Mouse (Mus musculus) MEL (cell line): Measurements from ENCODE around the gene Rai2. TPM values are rescaled to one million over a fixed set of nuclear protein-coding genes. Genes with fewer than 3 reads are reported as not detected.

Experiments
- DNase-seq: peaks from one replicate; pipeline ENCODE4 v3.0.0; 2011; ENCODE audit warnings: low read depth, low spot score
- H3K27ac ChIP-seq: 2 replicates; pipeline ENCODE4 v1.5.1; 2012; ENCODE audit warnings: low read depth, mild to moderate bottlenecking, control low read depth, low read length, moderate library complexity; ENCODE audit not compliant: control insufficient read depth
- H3K27me3 ChIP-seq, 2 experiments: fragments of 150-350 bp in 1 of 2; sonication (generic) in 1 of 2; 2 replicates each; pipeline ENCODE4 v1.6.1; 2012; ENCODE audit warnings: low read length in 2 of 2, mild to moderate bottlenecking in 2 of 2, improper control_type of control experiment in 1 of 2, moderate library complexity in 1 of 2; ENCODE audit not compliant: insufficient read depth in 2 of 2, control insufficient read depth in 1 of 2
- H3K36me3 ChIP-seq, 2 experiments: 2 replicates each; pipeline ENCODE4 v1.6.1; 2012 to 2014; ENCODE audit warnings: low read length in 2 of 2, improper control_type of control experiment in 1 of 2, inconsistent platforms in 1 of 2, mild to moderate bottlenecking in 1 of 2; ENCODE audit not compliant: insufficient read depth in 2 of 2, control insufficient read depth in 1 of 2
- H3K4me1 ChIP-seq, 2 experiments: fragments of 150-350 bp in 1 of 2; sonication (generic) in 1 of 2; 2 replicates each; pipeline ENCODE4 v1.6.1; 2012; ENCODE audit warnings: low read length in 2 of 2, improper control_type of control experiment in 1 of 2, mild to moderate bottlenecking in 1 of 2; ENCODE audit not compliant: insufficient read depth in 2 of 2, control insufficient read depth in 1 of 2
- H3K4me3 ChIP-seq, 2 experiments: fragments of 150-350 bp in 1 of 2; sonication (generic) in 1 of 2; 2 replicates each; pipeline ENCODE4 v1.5.1; 2012; ENCODE audit warnings: low read depth in 2 of 2, low read length in 2 of 2, mild to moderate bottlenecking in 2 of 2, moderate library complexity in 2 of 2, control low read depth in 1 of 2, improper control_type of control experiment in 1 of 2; ENCODE audit not compliant: control insufficient read depth in 1 of 2, insufficient read depth in 1 of 2
- H3K79me2 ChIP-seq: 2 replicates; pipeline ENCODE4 v1.6.1; 2012; ENCODE audit warnings: mild to moderate bottlenecking, low read length, moderate library complexity; ENCODE audit not compliant: control insufficient read depth, poor library complexity, insufficient read depth
- H3K9ac ChIP-seq: 2 replicates; pipeline ENCODE4 v1.6.1; 2012; ENCODE audit warnings: low read depth, mild to moderate bottlenecking, control low read depth, low read length, moderate library complexity; ENCODE audit not compliant: control insufficient read depth, poor library complexity, severe bottlenecking
- H3K9me3 ChIP-seq: fragments of 150-350 bp; sonication (generic); replicated peaks from 2 replicates; pipeline ENCODE4 v1.6.1; 2012; ENCODE audit warnings: mild to moderate bottlenecking, low read length, improper control_type of control experiment, moderate library complexity; ENCODE audit not compliant: insufficient read depth
- BHLHE40 ChIP-seq: IDR thresholded peaks from 2 replicates; pipeline ENCODE4 v1.6.1; 2012; ENCODE audit warnings: low read depth, mild to moderate bottlenecking, inconsistent platforms, low read length, improper control_type of control experiment, borderline replicate concordance
- CHD2 ChIP-seq: IDR thresholded peaks from 2 replicates; pipeline ENCODE4 v1.6.1; 2011; ENCODE audit warnings: low read length, improper control_type of control experiment
- ELF1 ChIP-seq: IDR thresholded peaks from 2 replicates; pipeline ENCODE4 v1.6.1; 2014; ENCODE audit warnings: low read depth, mild to moderate bottlenecking, inconsistent platforms, low read length, improper control_type of control experiment, moderate library complexity
- ETS1 ChIP-seq: IDR thresholded peaks from 2 replicates; pipeline ENCODE4 v1.6.1; 2012; ENCODE audit warnings: low read depth, mild to moderate bottlenecking, inconsistent platforms, low read length, improper control_type of control experiment, moderate library complexity
- GABPA ChIP-seq: IDR thresholded peaks from 2 replicates; pipeline ENCODE4 v1.6.1; 2012; ENCODE audit warnings: low read depth, mild to moderate bottlenecking, inconsistent platforms, low read length, improper control_type of control experiment, moderate library complexity
- HCFC1 ChIP-seq: IDR thresholded peaks from 2 replicates; pipeline ENCODE4 v1.6.1; 2012; ENCODE audit warnings: low read depth, mild to moderate bottlenecking, inconsistent platforms, low read length, improper control_type of control experiment, moderate library complexity
- JUND ChIP-seq: IDR thresholded peaks from 2 replicates; pipeline ENCODE4 v1.6.1; 2011; ENCODE audit warnings: low read depth, mild to moderate bottlenecking, improper control_type of control experiment, low read length
- KAT2A ChIP-seq: conservative IDR thresholded peaks from 2 replicates; pipeline ENCODE4 v1.6.1; 2012; ENCODE audit warnings: low read depth, low read length, improper control_type of control experiment, inconsistent platforms
- MAX ChIP-seq: IDR thresholded peaks from 2 replicates; pipeline ENCODE4 v1.6.1; 2011; ENCODE audit warnings: low read length, improper control_type of control experiment
- MAZ ChIP-seq: IDR thresholded peaks from 2 replicates; pipeline ENCODE4 v1.6.1; 2012; ENCODE audit warnings: low read depth, mild to moderate bottlenecking, inconsistent platforms, low read length, improper control_type of control experiment
- MXI1 ChIP-seq: IDR thresholded peaks from 2 replicates; pipeline ENCODE4 v1.6.1; 2011; ENCODE audit warnings: mild to moderate bottlenecking, low read depth, low read length, improper control_type of control experiment
- MYB ChIP-seq: IDR thresholded peaks from 2 replicates; pipeline ENCODE4 v1.6.1; 2011; ENCODE audit warnings: mild to moderate bottlenecking, low read depth, low read length, improper control_type of control experiment
- POLR2A ChIP-seq, 2 experiments: IDR thresholded peaks; 2 replicates each; pipeline ENCODE4 v1.6.1; 2011 to 2012; ENCODE audit warnings: low read length in 2 of 2, mild to moderate bottlenecking in 2 of 2, control low read depth in 1 of 2, improper control_type of control experiment in 1 of 2, low read depth in 1 of 2, moderate library complexity in 1 of 2; ENCODE audit not compliant: control insufficient read depth in 1 of 2, insufficient read depth in 1 of 2, poor library complexity in 1 of 2
- RAD21 ChIP-seq: IDR thresholded peaks from 2 replicates; pipeline ENCODE4 v1.6.1; 2011; ENCODE audit warnings: mild to moderate bottlenecking, low read depth, low read length, improper control_type of control experiment
- RCOR1 ChIP-seq: IDR thresholded peaks from 2 replicates; pipeline ENCODE4 v1.6.1; 2012; ENCODE audit warnings: low read depth, mild to moderate bottlenecking, inconsistent platforms, low read length, improper control_type of control experiment
- SMC3 ChIP-seq: IDR thresholded peaks from 2 replicates; pipeline ENCODE4 v1.6.1; 2011; ENCODE audit warnings: low read depth, low read length, improper control_type of control experiment
- TBP ChIP-seq: IDR thresholded peaks from 2 replicates; pipeline ENCODE4 v1.8.0; 2011; ENCODE audit warnings: low read depth, low read length, improper control_type of control experiment
- USF1 ChIP-seq: IDR thresholded peaks from 2 replicates; pipeline ENCODE4 v1.6.1; 2014; ENCODE audit warnings: low read depth, mild to moderate bottlenecking, inconsistent platforms, low read length, improper control_type of control experiment, moderate library complexity
- ZC3H11A ChIP-seq: IDR thresholded peaks from 2 replicates; pipeline ENCODE4 v1.6.1; 2012; ENCODE audit warnings: low read depth, mild to moderate bottlenecking, inconsistent platforms, low read length, improper control_type of control experiment
- ZMIZ1 ChIP-seq: IDR thresholded peaks from 2 replicates; pipeline ENCODE4 v1.6.1; 2012; ENCODE audit warnings: low read depth, mild to moderate bottlenecking, inconsistent platforms, low read length, improper control_type of control experiment, moderate library complexity
- polyA plus RNA-seq, 2 experiments: library from polyadenylated mRNA; stranded (reverse) in 1 of 2; unstranded in 1 of 2; fragments of >175 nt in 1 of 2; fragments of >200 nt in 1 of 2; gene quantifications; 2 replicates each; pipeline versions ENCODE4 v1.2.1 to v1.2.4; 2012; ENCODE audit warnings: low replicate concordance in 2 of 2, low read depth in 1 of 2; ENCODE audit not compliant: insufficient read length in 2 of 2, insufficient read depth in 1 of 2, missing spikeins in 1 of 2
- total RNA-seq: library from RNA; depleted of rRNA; stranded (reverse); fragments of 300-350 nt; gene quantifications from 2 replicates; pipeline ENCODE4 v1.2.3, GENCODE M21; 2012

Gene Rai2
- total and polyA plus RNA-seq, 3 experiments: not detected

DNA sequence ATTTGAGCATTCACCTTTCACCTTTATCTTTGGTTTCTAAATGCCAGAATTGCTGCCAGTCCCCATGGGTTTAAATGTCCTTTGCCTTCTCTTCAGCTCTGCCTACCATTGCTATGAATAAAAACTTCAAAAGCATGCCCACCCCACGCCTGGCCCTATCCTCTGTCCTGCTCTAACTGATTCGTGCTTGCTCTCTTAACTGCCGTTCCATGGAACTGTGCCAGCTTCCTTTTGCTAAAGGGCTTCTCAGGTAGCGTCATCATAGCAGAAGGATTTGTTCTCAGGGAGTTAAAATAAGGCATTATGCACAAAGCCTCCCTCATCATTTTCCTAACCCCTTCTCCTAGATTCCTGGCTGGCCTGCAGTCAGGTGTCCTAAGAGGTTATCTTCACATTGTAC lies 11.6 kb downstream of the Rai2 start:
- Histone ChIP-seq H3K27ac (no peak overlapping the region), H3K4me3 (no peak overlapping the region), H3K36me3 (no peaks in the 10 kb centered on the region), H3K79me2 (no peaks in the 10 kb centered on the region), H3K27me3 (no peaks in the 10 kb centered on the region), H3K4me1 (no peaks in the 10 kb centered on the region), H3K9me3 (no peaks in the 10 kb centered on the region), H3K9ac (no peak overlapping the region)
- DNase-seq: peak; percentile 9
- TF ChIP-seq MAZ (no peak), MAX (no peak), ZC3H11A (no peak), SMC3 (no peak), KAT2A (no peak), JUND (no peak), RAD21 (no peak), MXI1 (no peak), TBP (no peak), GABPA (no peak), USF1 (no peak), CHD2 (no peak), ZMIZ1 (no peak), MYB (no peak), ETS1 (no peak), RCOR1 (no peak), BHLHE40 (no peak), HCFC1 (no peak), POLR2A (IDR thresholded peaks at IDR 0.05; ENCODE audit: control insufficient read depth in 1 of 2, insufficient read depth in 1 of 2, low read depth in 1 of 2, low read length in 2 of 2, poor library complexity in 1 of 2) (no peak), ELF1 (no peak)

DNA sequence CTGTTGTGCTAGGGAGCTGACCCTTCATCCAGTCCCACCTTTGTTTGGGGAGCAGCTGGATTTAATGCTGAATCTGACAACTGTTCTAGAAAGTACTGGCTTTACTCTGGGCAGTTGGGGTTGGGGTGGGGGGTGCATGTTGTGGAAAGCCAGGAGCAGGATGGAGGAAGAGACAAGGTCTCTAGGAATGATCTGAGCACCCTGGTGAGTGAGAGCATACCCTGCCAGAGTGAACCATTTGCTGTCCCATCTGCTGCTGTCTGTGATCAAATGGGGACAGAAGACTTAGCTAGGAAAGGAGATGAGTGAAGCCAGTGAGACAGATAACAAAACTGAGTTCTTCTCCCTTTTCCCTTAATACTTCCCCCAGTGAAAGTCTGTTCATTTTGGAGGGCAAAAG lies 13.2 kb downstream of the Rai2 start:
- TF ChIP-seq ETS1: no peak
- Histone ChIP-seq H3K9ac (no peak overlapping the region), H3K4me1 (no peaks in the 10 kb centered on the region)

More for the DNA sequence above, 13.2 kb downstream of the Rai2 start:
- no peak for DNase-seq
- H3K27ac ChIP-seq: no peak overlapping the region
- H3K27me3 ChIP-seq: no peaks in the 10 kb centered on the region
- no peaks in the 10 kb centered on the region for H3K36me3 ChIP-seq
- no peaks in the 10 kb centered on the region for H3K9me3 ChIP-seq
- H3K79me2 ChIP-seq: no peaks in the 10 kb centered on the region
- H3K4me3 ChIP-seq: no peak overlapping the region
